Mouse (Mus musculus): Measurements from ENCODE around the gene Chst15.

Chst15 gene

DNA sequence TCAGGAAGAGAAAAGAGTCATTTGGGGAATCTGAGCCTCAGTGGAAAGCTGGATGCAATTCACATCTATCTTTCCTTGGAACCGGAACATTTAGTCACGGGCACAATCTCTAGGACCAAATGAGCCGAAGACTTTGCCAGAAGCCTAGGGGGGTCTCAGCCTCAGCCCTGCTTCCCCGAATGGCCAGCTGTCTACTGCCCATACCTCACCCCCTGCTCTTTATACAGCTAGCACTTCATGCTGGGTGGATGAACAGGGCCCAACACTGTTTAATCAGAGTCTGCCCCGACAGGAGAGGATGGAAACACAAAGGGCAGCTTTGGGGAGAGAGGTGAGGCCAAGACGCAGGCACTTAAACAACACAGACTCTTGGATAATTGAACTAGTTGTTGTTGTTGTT lies 53.8 kb downstream of the Chst15 start:
- 76% methylated on average over 6 of the region's 6 CpGs for WGBS

DNA sequence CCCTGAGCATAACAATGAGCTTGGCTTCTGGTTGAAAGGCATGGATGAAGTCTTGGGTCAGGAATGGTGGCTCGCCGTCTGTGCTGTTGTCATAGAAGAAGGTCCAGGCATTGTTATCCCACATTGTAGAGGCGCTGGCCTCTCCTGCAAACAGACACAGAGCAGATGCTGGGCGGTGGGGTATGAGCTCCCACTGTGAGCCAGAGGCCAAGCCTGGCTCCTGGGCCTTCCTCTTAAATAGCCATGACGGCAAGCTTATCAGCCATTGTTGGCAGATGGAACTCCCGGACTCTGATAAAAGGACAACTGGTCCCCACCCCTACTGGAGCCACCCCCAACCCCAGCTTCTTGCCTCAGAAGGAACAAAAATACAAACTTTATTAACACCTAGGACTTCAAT lies 54.3 kb downstream of the Chst15 start:
- WGBS: 71% methylated on average over 6 of the region's 6 CpGs

DNA sequence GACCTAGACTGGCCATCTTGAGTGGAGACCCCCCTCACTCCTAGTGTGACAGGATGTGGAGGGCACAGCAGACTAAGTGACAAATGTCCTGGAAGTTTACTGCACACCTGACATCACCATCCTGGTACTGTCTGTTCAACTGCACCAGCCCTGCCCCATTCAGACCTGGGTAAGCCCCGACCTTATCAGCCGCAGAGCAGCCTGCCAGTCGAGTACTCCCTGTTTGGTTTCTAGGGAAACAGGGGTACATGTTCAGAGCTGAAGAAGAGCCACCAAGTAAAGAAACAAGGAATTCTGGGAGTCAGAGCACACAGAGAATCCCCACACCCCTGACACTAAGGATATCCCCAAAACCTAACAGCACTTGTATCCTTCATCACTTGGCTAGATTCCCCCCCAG lies 55.1 kb downstream of the Chst15 start:
- 47% methylated on average over 3 of the region's 3 CpGs for WGBS

DNA sequence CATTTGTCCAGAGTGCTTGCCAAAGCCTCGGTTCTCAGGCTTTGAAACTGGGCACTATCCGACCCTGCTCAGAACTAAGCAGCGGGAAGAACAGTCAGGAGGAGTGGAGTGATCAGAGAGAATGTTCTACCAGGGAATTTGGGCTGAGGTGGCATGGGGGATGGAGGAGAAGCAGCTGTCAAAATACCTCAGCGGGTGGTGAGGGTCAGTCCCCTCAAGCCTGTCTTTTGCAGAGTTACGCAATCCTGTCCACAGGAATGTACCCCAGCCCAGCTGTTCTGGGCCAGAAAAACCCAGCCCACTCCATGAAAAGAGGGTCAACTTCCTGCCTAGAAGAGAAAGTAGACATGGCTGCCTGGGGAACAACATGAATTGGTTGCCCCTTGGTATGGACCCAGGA lies 56.4 kb downstream of the Chst15 start:
- WGBS: 85% methylated on average over 5 of the region's 5 CpGs

- 44% methylated on average over 7 of the region's 7 CpGs for WGBS
These were observed 58.2 kb downstream of the Chst15 start for GRCm38 (mm10) chr7:132258817-132259216.

GRCm38 (mm10) chr7:132258216-132258615 lies 58.8 kb downstream of the Chst15 start:
- 73% methylated on average over 5 of the region's 5 CpGs for WGBS

DNA sequence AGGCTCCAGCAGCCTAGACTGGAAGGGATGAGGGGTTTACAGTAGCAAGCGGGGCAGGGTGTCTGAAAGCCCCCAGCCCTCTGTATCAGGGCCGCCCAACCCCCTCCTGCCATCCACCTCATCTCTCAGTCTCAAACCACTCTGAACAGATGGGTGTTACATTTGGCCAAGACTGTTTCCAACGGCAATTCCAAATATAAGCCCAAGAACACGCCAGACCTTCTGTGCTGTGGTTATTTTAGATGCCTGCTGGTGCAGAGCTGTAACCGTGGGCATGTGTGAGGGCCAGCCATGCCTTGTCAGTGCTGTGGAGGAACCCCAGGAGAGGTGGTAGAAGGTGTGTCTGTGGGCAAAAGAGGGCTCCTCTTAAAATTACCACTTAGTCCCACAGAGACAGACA lies 63.5 kb downstream of the Chst15 start:
- WGBS: 50% methylated on average over 5 of the region's 5 CpGs

DNA sequence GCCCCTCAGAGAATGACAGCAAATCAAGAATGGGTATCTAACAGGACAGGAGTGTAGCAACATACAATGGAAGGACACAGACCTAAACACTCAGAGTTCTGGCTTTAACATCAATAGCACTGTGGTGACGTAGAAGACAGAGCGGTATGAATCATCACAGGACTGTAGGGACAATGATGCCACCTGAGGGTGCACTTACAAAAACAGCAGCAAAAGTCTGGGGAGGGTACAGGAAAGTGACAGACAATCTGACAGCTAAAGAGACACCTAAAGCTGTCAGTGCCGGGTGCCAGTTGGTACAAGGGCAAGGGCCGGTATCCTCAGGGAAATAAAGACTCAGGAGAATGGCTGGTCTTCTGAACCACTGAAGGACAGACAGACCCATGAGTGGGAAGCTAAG lies 64.0 kb downstream of the Chst15 start:
- 55% methylated on average over 4 of the region's 4 CpGs for WGBS

- WGBS: 70% methylated on average over 10 of the region's 10 CpGs
These were observed 67.4 kb downstream of the Chst15 start for GRCm38 (mm10) chr7:132249563-132250119.

- 29% methylated on average over 11 of the region's 11 CpGs for WGBS
These were observed 69.5 kb downstream of the Chst15 start for GRCm38 (mm10) chr7:132247567-132247966.

DNA sequence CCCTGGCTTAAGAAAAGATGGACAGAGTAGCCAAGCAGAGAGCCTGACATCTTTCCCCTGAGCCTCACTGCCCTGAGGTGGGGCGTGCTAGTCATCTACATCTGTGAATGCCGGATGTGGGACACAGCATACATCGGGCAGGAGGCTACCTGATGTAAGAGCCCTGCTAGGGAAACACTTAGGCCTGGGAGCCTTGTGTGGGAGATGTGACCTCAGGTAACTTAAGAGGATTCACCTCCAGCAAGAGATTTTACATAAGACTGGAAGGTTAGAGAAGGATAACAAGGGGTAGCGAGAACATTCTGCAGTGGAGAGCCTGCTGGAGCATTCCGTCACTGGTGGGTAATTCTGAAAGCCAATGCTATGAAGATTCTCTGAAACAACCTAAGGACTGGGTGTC lies 69.9 kb downstream of the Chst15 start:
- 62% methylated on average over 5 of the region's 5 CpGs for WGBS

- WGBS: 72% methylated on average over 6 of the region's 6 CpGs
These were observed 71.3 kb downstream of the Chst15 start for GRCm38 (mm10) chr7:132245730-132246129.

DNA sequence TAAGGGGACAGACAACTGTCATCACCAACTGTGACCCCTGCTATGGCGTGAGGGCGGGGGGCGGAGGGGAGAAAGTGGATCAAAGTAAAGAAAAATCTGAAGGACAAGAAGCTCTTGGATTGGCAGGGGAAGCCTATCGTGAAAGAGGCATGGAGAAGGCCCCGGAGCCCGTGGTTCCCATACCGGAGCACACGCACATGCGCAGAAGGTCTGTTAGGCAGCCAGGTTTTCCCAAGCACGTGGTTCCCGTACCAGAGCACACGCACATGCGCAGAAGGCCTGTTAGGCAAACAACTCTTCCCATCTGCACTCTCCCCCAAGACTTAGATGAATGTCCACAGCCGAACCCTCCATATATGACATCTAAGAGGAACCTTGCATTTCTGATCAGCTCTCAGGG lies 72.4 kb downstream of the Chst15 start:
- 92% methylated on average over 14 of the region's 14 CpGs for WGBS

- WGBS: 43% methylated on average over 5 of the region's 5 CpGs
These were observed 73.8 kb downstream of the Chst15 start for GRCm38 (mm10) chr7:132243225-132243624.

GRCm38 (mm10) chr7:132242617-132243141 lies 74.3 kb downstream of the Chst15 start:
- 63% methylated on average over 4 of the region's 4 CpGs for WGBS

GRCm38 (mm10) chr7:132238921-132239320 lies 78.1 kb downstream of the Chst15 start:
- WGBS: 69% methylated on average over 3 of the region's 3 CpGs

GRCm38 (mm10) chr7:132237191-132237590 lies 79.8 kb downstream of the Chst15 start:
- WGBS: 58% methylated on average over 4 of the region's 4 CpGs

DNA sequence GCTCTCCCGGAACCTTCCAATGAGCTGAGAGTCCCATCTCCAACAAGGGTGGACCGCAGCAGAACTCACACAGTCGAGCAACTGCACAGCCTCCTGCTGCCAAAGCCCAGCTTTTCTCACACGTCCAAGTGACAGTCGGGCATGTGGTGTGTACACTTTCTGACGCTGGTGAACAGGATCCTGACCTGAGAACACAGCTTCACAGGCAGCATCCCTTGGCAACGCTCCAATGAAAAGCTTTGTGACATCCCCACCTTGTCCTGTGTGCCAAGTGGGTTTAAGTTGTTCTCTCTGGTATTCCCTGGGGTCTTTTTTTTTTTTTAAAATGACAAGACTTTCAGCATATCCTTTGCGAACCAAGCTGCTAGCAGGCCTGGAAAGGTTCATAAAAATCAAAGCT lies 80.2 kb downstream of the Chst15 start:
- 51% methylated on average over 8 of the region's 8 CpGs for WGBS

- WGBS: 79% methylated on average over 3 of the region's 3 CpGs
These were observed 82.8 kb downstream of the Chst15 start for GRCm38 (mm10) chr7:132234250-132234649.

DNA sequence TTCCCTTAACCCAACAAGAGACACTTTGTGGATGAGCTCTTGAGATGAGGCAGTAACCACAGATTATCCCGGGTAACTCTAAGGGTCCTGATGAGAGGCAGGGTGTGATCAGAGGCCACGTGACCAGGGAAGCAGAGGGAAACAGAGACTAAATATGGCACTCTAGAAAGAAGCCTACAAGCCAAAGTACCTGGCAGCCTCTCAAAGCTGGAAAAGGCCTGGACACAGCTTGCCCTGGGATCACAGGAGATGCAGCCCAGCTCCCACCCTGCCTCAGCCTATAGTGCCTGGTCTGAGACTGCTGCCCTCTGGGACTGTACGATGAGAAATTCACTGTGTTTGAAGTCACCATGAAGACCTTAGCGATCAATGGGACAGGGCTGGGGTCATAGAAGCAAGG lies 83.3 kb downstream of the Chst15 start:
- 88% methylated on average over 4 of the region's 4 CpGs for WGBS

GRCm38 (mm10) chr7:132232937-132233336 lies 84.1 kb downstream of the Chst15 start:
- 37% methylated on average over 2 of the region's 2 CpGs for WGBS

GRCm38 (mm10) chr7:132231476-132231875 lies 85.6 kb downstream of the Chst15 start:
- 87% methylated on average over 3 of the region's 3 CpGs for WGBS

DNA sequence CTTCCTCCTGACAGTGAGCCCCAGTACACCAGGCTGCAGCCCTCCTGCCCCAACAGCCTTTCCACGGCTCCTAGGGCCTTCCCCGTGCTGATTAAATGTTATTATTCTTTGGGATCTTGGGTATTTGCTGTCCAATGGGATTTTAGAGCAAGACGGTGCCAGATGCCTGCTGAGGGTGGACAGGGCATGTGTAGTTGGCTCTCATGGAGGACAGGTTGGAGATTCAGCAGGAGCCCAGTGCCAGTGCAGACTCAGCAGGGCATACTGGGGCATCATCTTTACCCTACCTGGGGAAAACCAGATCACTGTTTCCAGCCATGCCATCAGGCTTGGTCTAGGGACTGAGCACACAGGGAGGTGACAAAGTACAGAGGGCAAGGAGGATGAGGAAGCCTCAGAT lies 86.1 kb downstream of the Chst15 start:
- 88% methylated on average over 3 of the region's 3 CpGs for WGBS

GRCm38 (mm10) chr7:132227075-132227640 lies 89.9 kb downstream of the Chst15 start:
- 82% methylated on average over 8 of the region's 8 CpGs for WGBS
